Comparison of ENCODE assay signal across 9 mouse cellular contexts in the genomic region with DNA sequence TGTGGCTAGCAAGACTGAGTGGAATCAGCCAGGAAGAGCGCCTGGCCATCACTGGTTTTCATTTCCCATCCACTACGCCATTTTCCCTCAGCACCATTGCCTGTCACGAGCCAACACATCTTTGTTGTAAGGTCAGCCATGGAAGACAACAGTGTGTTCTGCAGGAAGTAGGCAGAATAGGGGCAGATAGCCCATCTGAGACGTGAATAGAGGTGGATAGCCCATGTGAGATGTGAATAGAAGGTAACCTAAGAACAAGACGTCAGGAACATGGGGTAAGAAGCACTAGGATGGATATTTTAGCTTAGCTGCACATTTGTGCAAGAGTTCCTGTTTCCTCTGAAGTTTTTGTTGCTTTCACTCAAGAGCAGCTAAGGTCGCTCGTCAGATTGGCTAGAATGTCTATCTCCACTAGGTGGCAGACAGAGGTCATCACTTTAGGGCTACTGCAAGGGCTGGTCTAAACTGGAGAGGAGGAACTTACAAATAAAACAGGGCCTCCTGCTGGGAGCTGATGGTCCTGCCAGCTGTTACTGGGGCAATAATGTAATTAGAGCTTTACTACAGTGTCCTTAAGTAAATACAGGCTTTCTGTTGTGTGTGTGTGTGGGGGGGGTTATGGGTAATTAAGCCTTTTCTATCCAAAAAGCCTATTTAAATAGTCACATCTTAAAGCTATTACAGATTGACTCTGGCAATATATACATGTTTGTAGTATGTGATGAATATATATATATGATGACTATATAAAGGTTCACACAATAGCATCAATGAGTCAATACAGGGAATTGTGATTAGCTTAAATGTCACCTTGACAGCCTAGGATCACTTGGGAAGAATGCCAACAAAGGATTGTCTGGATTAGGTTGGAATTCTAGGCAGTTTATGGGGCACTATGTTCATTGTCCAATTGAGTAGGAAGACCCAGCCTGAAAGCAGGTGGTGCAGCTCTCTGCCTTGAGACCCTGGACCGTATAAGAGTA. TPM values are rescaled to one million over a fixed set of nuclear protein-coding genes. Genes with fewer than 3 reads are reported as not detected.
DNase-seq lines count a peak whose midpoint lies in the region; ATAC-seq and TF ChIP-seq lines count a peak whose summit lies in the region.
"Had no signal": no experiment of that assay in that cellular context is flagged by ENCODE, and none has a peak within 500 bp of the region (broad histone marks: within the 10 kb centered on the region; RNA-seq: fewer than 3 reads in every experiment).

No protein-coding gene starts in this region.

- H3K27ac ChIP-seq in CH12.LX (ENCODE audit: insufficient read depth, low read depth) = no peak overlapping the region
- H3K27ac ChIP-seq in bone marrow macrophage, adult 2 months (ENCODE audit: insufficient read depth, low read depth, low read length) = no peak overlapping the region
- no peak overlapping the region for H3K27ac ChIP-seq in liver, postnatal 0 days (ENCODE audit: low read depth)
- H3K27ac ChIP-seq in neural tube, embryonic 13.5 days (replicated peaks) = no peak overlapping the region
- H3K27ac ChIP-seq: heart, embryonic 13.5 days had no signal

- 36% methylated on average over 8 of the region's 8 CpGs for whole genome bisulfite sequencing in large intestine, adult 2 months
- WGBS in liver, postnatal 0 days (ENCODE audit: insufficient replicate concordance) = 26% methylated on average over 8 of the region's 8 CpGs
- WGBS in neural tube, embryonic 13.5 days = 28% methylated on average over 8 of the region's 8 CpGs

- dilution Hi-C loops in CH12.LX (cut with MboI; ENCODE audit: extremely low pct_ligation_motif_present, extremely low pct_unique_long_range_greater_than_20kb, low sequenced_read_pairs) = no loop called here

- no peaks in the 10 kb centered on the region for H3K79me2 ChIP-seq in CH12.LX (replicated peaks; ENCODE audit: control insufficient read depth, extremely low read depth, insufficient read depth, poor library complexity, severe bottlenecking)

- no peak for TF ChIP-seq EP300 in CH12.LX (IDR thresholded peaks at IDR 0.05; ENCODE audit: low read length)
- TF ChIP-seq EP300 in liver, postnatal 0 days (IDR thresholded peaks at IDR 0.05; ENCODE audit: low read depth) = no peak; the same call in 1 of the 2 replicates

- no peak overlapping the region for H3K9ac ChIP-seq in CH12.LX (ENCODE audit: insufficient read depth, low read depth)
- no peak overlapping the region for H3K9ac ChIP-seq in liver, postnatal 0 days (replicated peaks)
- H3K9ac ChIP-seq in neural tube, embryonic 13.5 days = no peak overlapping the region
- H3K9ac ChIP-seq: heart, embryonic 13.5 days had no signal

- peaks cover 2 to 4% of the 10 kb centered on the region in 2 experiments for H3K4me1 ChIP-seq in CH12.LX (ENCODE audit: control insufficient read depth in 1 of 2, insufficient read depth in 2 of 2)
- H3K4me1 ChIP-seq in bone marrow macrophage, adult 2 months (ENCODE audit: control insufficient read depth, insufficient read depth, low read length) = no peaks in the 10 kb centered on the region
- no peaks in the 10 kb centered on the region for H3K4me1 ChIP-seq in liver, postnatal 0 days (ENCODE audit: insufficient read depth)
- H3K4me1 ChIP-seq in neural tube, embryonic 13.5 days (replicated peaks) = no peaks in the 10 kb centered on the region
- H3K4me1 ChIP-seq: heart, embryonic 13.5 days had no signal

- H3K36me3 ChIP-seq in CH12.LX (replicated peaks in 1 of 2; ENCODE audit: control insufficient read depth in 1 of 2, insufficient read depth in 1 of 2, low read length in 1 of 2) = no peaks in the 10 kb centered on the region
- no peaks in the 10 kb centered on the region for H3K36me3 ChIP-seq in liver, postnatal 0 days (replicated peaks; ENCODE audit: insufficient read depth, low read length)
- H3K36me3 ChIP-seq in neural tube, embryonic 13.5 days = no peaks in the 10 kb centered on the region
- H3K36me3 ChIP-seq: heart, embryonic 13.5 days had no signal

- DNase-seq in CH12.LX (ENCODE audit: extremely low read depth) = peak; percentile 88
- DNase-seq in fibroblast of lung, adult 2 months (ENCODE audit: low read depth) = peak; percentile 77
- peak; percentile 40 for DNase-seq in heart, postnatal 25 days (ENCODE audit: low spot score)
- DNase-seq in large intestine, adult 2 months (ENCODE audit: low read depth, low spot score) = peak; percentile 82
- peak; percentile 70 for DNase-seq in liver, postnatal 0 days
- DNase-seq in thymus, postnatal 0 days (ENCODE audit: low spot score) = peak; percentile 82

- no peak for TF ChIP-seq POLR2A in CH12.LX (IDR thresholded peaks at IDR 0.05; ENCODE audit: low read depth, low read length)
- TF ChIP-seq POLR2A in bone marrow macrophage, adult 2 months (IDR thresholded peaks at IDR 0.05; ENCODE audit: borderline replicate concordance, low read depth, low read length) = no peak

- no peaks in the 10 kb centered on the region for H3K27me3 ChIP-seq in CH12.LX (replicated peaks)
- no peaks in the 10 kb centered on the region for H3K27me3 ChIP-seq in liver, postnatal 0 days (ENCODE audit: insufficient read depth, low read length)
- H3K27me3 ChIP-seq in neural tube, embryonic 13.5 days = peaks cover 23% of the 10 kb centered on the region
- H3K27me3 ChIP-seq: heart, embryonic 13.5 days had no signal

- peak; percentile 84 for TF ChIP-seq RAD21 in CH12.LX (IDR thresholded peaks at IDR 0.05; ENCODE audit: low read depth, low read length)

- peak; percentile 92 for ATAC-seq in liver, postnatal 0 days
- peak; percentile 89 for ATAC-seq in neural tube, embryonic 13.5 days (ENCODE audit: low read depth)

- peak overlapping the region; percentile 44; the same call in 1 of the 2 replicates for H3K4me2 ChIP-seq in CH12.LX (ENCODE audit: insufficient read depth, low read depth, poor library complexity, severe bottlenecking)
- H3K4me2 ChIP-seq in liver, postnatal 0 days (ENCODE audit: low read depth, low read length) = no peak overlapping the region
- no peak overlapping the region for H3K4me2 ChIP-seq in neural tube, embryonic 13.5 days
- H3K4me2 ChIP-seq: heart, embryonic 13.5 days had no signal

- H3K9me3 ChIP-seq in CH12.LX (replicated peaks; ENCODE audit: low read length) = peaks cover 3% of the 10 kb centered on the region
- no peaks in the 10 kb centered on the region for H3K9me3 ChIP-seq in liver, postnatal 0 days (ENCODE audit: low read length)
- H3K9me3 ChIP-seq in neural tube, embryonic 13.5 days = no peaks in the 10 kb centered on the region
- H3K9me3 ChIP-seq: heart, embryonic 13.5 days had no signal

- peak; percentile 56 to 97 for TF ChIP-seq CTCF in CH12.LX (conservative IDR thresholded peaks at IDR 0.05 in 1 of 2, IDR thresholded peaks at IDR 0.05 in 1 of 2; ENCODE audit: low read depth in 2 of 2, low read length in 2 of 2)
- peak; percentile 30; the same call in 1 of the 2 replicates for TF ChIP-seq CTCF in bone marrow macrophage, adult 2 months (IDR thresholded peaks at IDR 0.05; ENCODE audit: low read depth, low read length)
- TF ChIP-seq CTCF in liver, postnatal 0 days (IDR thresholded peaks at IDR 0.05; ENCODE audit: low read depth) = peak; percentile 90

- intact Hi-C loops in heart, postnatal 25 days (cut with DNase I) = loop anchor here (1.0 to 2.0 kb wide), 2 partner anchors 42 to 146 kb away; no protein-coding TSS in a partner anchor

- H3K4me3 ChIP-seq in CH12.LX (replicated peaks in 1 of 3; ENCODE audit: low read depth in 2 of 3, low read length in 2 of 3, poor library complexity in 1 of 3) = no peak overlapping the region
- no peak overlapping the region for H3K4me3 ChIP-seq in bone marrow macrophage, adult 2 months (ENCODE audit: insufficient read depth, low read length)
- no peak overlapping the region for H3K4me3 ChIP-seq in liver, postnatal 0 days (ENCODE audit: low read depth, low read length)
- no peak overlapping the region for H3K4me3 ChIP-seq in neural tube, embryonic 13.5 days
- H3K4me3 ChIP-seq: heart, embryonic 13.5 days had no signal

- in situ Hi-C loops in CH12.LX (cut with MboI; ENCODE audit: low pct_ligation_motif_present, low pct_unique_long_range_greater_than_20kb, low sequenced_read_pairs) = loop anchor here (10.0 kb wide), 1 partner anchor 152 kb away; no protein-coding TSS in a partner anchor

TF ChIP-seq in CH12.LX, 34 proteins besides CTCF, POLR2A, EP300 and RAD21:
- no peak for TF ChIP-seq NELFE (IDR thresholded peaks at IDR 0.05; ENCODE audit: low read depth, low read length)
- no peak for TF ChIP-seq RCOR1 (conservative IDR thresholded peaks at IDR 0.05; ENCODE audit: low read depth, low read length)
- TF ChIP-seq ZNF384 (IDR thresholded peaks at IDR 0.05; ENCODE audit: low read depth, low read length) = no peak
- no peak for TF ChIP-seq TCF12 (IDR thresholded peaks at IDR 0.05; ENCODE audit: low read depth, low read length)
- TF ChIP-seq ZC3H11A (IDR thresholded peaks at IDR 0.05; ENCODE audit: low read depth, low read length) = peak; percentile 40; the same call in 1 of the 2 replicates
- peak; percentile 92 for TF ChIP-seq SMC3 (IDR thresholded peaks at IDR 0.05; ENCODE audit: low read depth, low read length)

RNA-seq across cellular contexts. Expression of gene Itih5, which starts 10.6 kb away (rescaled TPM):
- total RNA-seq in CH12.LX (2012; rRNA removed) = 0.04 and 0.08 TPM in 2 replicates
- 0.11 and 0.12 TPM in 2 replicates for total RNA-seq in CH12.LX (2014; rRNA removed)
- 0.19 and 0.30 TPM in 2 replicates for polyA plus RNA-seq in CH12.LX (2012; ENCODE audit: insufficient read length, low read depth)
- 0.11 TPM in 1 of 2 replicates, not detected in the other for polyA plus RNA-seq in bone marrow macrophage, adult 2 months (2012; ENCODE audit: insufficient read depth, insufficient read length, missing spikeins)
- total RNA-seq in heart, postnatal 25 days (2021) = 1 to 10 TPM; 7.1 to 8.2 TPM
- polyA plus RNA-seq in large intestine, adult 2 months (2012; rRNA removed) = 5.7 and 11.8 TPM in 2 replicates
- 2.8 and 3.2 TPM in 2 replicates for polyA plus RNA-seq in liver, postnatal 0 days (2015; fragmentation: Nextera tagmentation; extraction: Ambion mirVana)
- 8.4 and 8.9 TPM in 2 replicates for polyA plus RNA-seq in neural tube, embryonic 13.5 days (2015; fragmentation: Nextera tagmentation; extraction: Ambion mirVana)
- polyA plus RNA-seq in thymus, postnatal 0 days (2015; fragmentation: Nextera tagmentation; extraction: Ambion mirVana) = 3.4 and 3.6 TPM in 2 replicates

RNA-seq across cellular contexts. Expression of gene Itih2, which starts 11.6 kb away (rescaled TPM):
- total RNA-seq in CH12.LX (2012; rRNA removed) = not detected in 2 replicates
- not detected in 2 replicates for total RNA-seq in CH12.LX (2014; rRNA removed)
- polyA plus RNA-seq in CH12.LX (2012; ENCODE audit: insufficient read length, low read depth) = not detected in 2 replicates
- 0.25 TPM in 1 of 2 replicates, not detected in the other for polyA plus RNA-seq in bone marrow macrophage, adult 2 months (2012; ENCODE audit: insufficient read depth, insufficient read length, missing spikeins)
- under 1 TPM; 0.47 to 0.70 TPM for total RNA-seq in heart, postnatal 25 days (2021)
- polyA plus RNA-seq in large intestine, adult 2 months (2012; rRNA removed) = 0.05 TPM in 1 of 2 replicates, not detected in the other
- polyA plus RNA-seq in liver, postnatal 0 days (2015; fragmentation: Nextera tagmentation; extraction: Ambion mirVana) = 527 and 547 TPM in 2 replicates
- 2.0 and 2.2 TPM in 2 replicates for polyA plus RNA-seq in neural tube, embryonic 13.5 days (2015; fragmentation: Nextera tagmentation; extraction: Ambion mirVana)
- polyA plus RNA-seq in thymus, postnatal 0 days (2015; fragmentation: Nextera tagmentation; extraction: Ambion mirVana) = 0.12 and 0.14 TPM in 2 replicates

Comparison
In these comparisons a context has a peak if more than half of its experiments do, and no peak if none do; other contexts are left out.
1. CTCF ChIP-seq: peak in every context shown above with its lines; median percentile 90 in liver, postnatal 0 days; 76 in CH12.LX; 30 in bone marrow macrophage, adult 2 months.
2. RNA of gene Itih2, which starts 11.6 kb away (polyA plus RNA-seq): 527 to 547 TPM in liver, postnatal 0 days; 2.0 to 2.2 TPM in neural tube, embryonic 13.5 days, 0.12 to 0.14 TPM in thymus, postnatal 0 days, 0.25 TPM in bone marrow macrophage, adult 2 months, 0.05 TPM in large intestine, adult 2 months and not detected in CH12.LX; every median in the first group is over 100 times any median in the second.
3. Peak in every context shown above with its lines, with median percentiles within 50 percentile points of each other: DNase-seq.